Mouse (Mus musculus): ENCODE results near the gene Gng7. TPM values are rescaled to one million over a fixed set of nuclear protein-coding genes. Genes with fewer than 3 reads are reported as not detected.

The Gng7 gene
- polyA plus RNA-seq, 1 experiment from 2014 or later = 22.7 TPM

- no peak overlapping the region for H3K27ac ChIP-seq (ENCODE audit: low read depth, low read length)
- peaks cover 41% of the 10 kb centered on the region for H3K27me3 ChIP-seq (ENCODE audit: control insufficient read depth, insufficient read depth, low read length)
- no peak overlapping the region for H3K9ac ChIP-seq (replicated peaks; ENCODE audit: low read depth, low read length)
- 3% methylated on average over 21 of the region's 21 CpGs for WGBS
- H3K36me3 ChIP-seq (ENCODE audit: control insufficient read depth, insufficient read depth, low read length) = no peaks in the 10 kb centered on the region
- H3K4me3 ChIP-seq (ENCODE audit: low read depth, low read length) = no peak overlapping the region
- H3K4me2 ChIP-seq (ENCODE audit: low read depth, low read length) = peak overlapping the region; percentile 31; the same call in 1 of the 2 replicates
- ATAC-seq (ENCODE audit: low read depth) = no peak
- peaks cover 59% of the 10 kb centered on the region for H3K4me1 ChIP-seq (ENCODE audit: control insufficient read depth, insufficient read depth, low read length)
- H3K9me3 ChIP-seq (ENCODE audit: control insufficient read depth, low read length) = no peaks in the 10 kb centered on the region
These were observed 81.2 kb downstream of the Gng7 start for GRCm38 (mm10) chr10:80933421-80933979.

GRCm38 (mm10) chr10:80932700-80933420 is 81.9 kb downstream of the Gng7 start:
- peak overlapping the region; percentile 36; the same call in 1 of the 2 replicates for H3K4me2 ChIP-seq (ENCODE audit: low read depth, low read length)
- under 1% methylated on average over 17 of the region's 17 CpGs for WGBS
- H3K9ac ChIP-seq (replicated peaks; ENCODE audit: low read depth, low read length) = no peak overlapping the region
- H3K4me1 ChIP-seq (ENCODE audit: control insufficient read depth, insufficient read depth, low read length) = peaks cover 54% of the 10 kb centered on the region
- H3K9me3 ChIP-seq (ENCODE audit: control insufficient read depth, low read length) = no peaks in the 10 kb centered on the region
- H3K27me3 ChIP-seq (ENCODE audit: control insufficient read depth, insufficient read depth, low read length) = peaks cover 41% of the 10 kb centered on the region
- no peak overlapping the region; the same call in 1 of the 2 replicates for H3K4me3 ChIP-seq (ENCODE audit: low read depth, low read length)
- no peaks in the 10 kb centered on the region for H3K36me3 ChIP-seq (ENCODE audit: control insufficient read depth, insufficient read depth, low read length)
- no peak for ATAC-seq (ENCODE audit: low read depth)
- no peak overlapping the region for H3K27ac ChIP-seq (ENCODE audit: low read depth, low read length)

- H3K4me2 ChIP-seq (ENCODE audit: low read depth, low read length) = peak overlapping the region; percentile 36
- no peaks in the 10 kb centered on the region for H3K36me3 ChIP-seq (ENCODE audit: control insufficient read depth, insufficient read depth, low read length)
- no peak overlapping the region for H3K9ac ChIP-seq (replicated peaks; ENCODE audit: low read depth, low read length)
- no peak overlapping the region for H3K27ac ChIP-seq (ENCODE audit: low read depth, low read length)
- 0% methylated on average over 20 of the region's 20 CpGs for WGBS
- peak overlapping the region; percentile 6 for H3K4me3 ChIP-seq (ENCODE audit: low read depth, low read length)
- ATAC-seq (ENCODE audit: low read depth) = no peak
- H3K9me3 ChIP-seq (ENCODE audit: control insufficient read depth, low read length) = no peaks in the 10 kb centered on the region
- H3K27me3 ChIP-seq (ENCODE audit: control insufficient read depth, insufficient read depth, low read length) = peaks cover 39% of the 10 kb centered on the region
- peaks cover 48% of the 10 kb centered on the region for H3K4me1 ChIP-seq (ENCODE audit: control insufficient read depth, insufficient read depth, low read length)
These were observed 82.5 kb downstream of the Gng7 start for GRCm38 (mm10) chr10:80932206-80932605.

- Histone ChIP-seq H3K27ac (ENCODE audit: low read depth, low read length) (no peak overlapping the region), H3K27me3 (ENCODE audit: control insufficient read depth, insufficient read depth, low read length) (peaks cover 35% of the 10 kb centered on the region), H3K4me1 (ENCODE audit: control insufficient read depth, insufficient read depth, low read length) (peaks cover 46% of the 10 kb centered on the region), H3K9ac (replicated peaks; ENCODE audit: low read depth, low read length) (no peak overlapping the region), H3K36me3 (ENCODE audit: control insufficient read depth, insufficient read depth, low read length) (no peaks in the 10 kb centered on the region), H3K4me3 (ENCODE audit: low read depth, low read length) (peak overlapping the region; percentile 39), H3K4me2 (ENCODE audit: low read depth, low read length) (peak overlapping the region; percentile 70), H3K9me3 (ENCODE audit: control insufficient read depth, low read length) (no peaks in the 10 kb centered on the region)
- under 1% methylated on average over 26 of the region's 26 CpGs for WGBS
- ATAC-seq (ENCODE audit: low read depth) = no peak
These were observed 83.0 kb downstream of the Gng7 start for GRCm38 (mm10) chr10:80931695-80932094.

GRCm38 (mm10) chr10:80931153-80931671 is 83.5 kb downstream of the Gng7 start:
- Histone ChIP-seq H3K4me2 (ENCODE audit: low read depth, low read length) (peak overlapping the region; percentile 70), H3K9ac (replicated peaks; ENCODE audit: low read depth, low read length) (no peak overlapping the region), H3K9me3 (ENCODE audit: control insufficient read depth, low read length) (no peaks in the 10 kb centered on the region), H3K4me1 (ENCODE audit: control insufficient read depth, insufficient read depth, low read length) (peaks cover 41% of the 10 kb centered on the region), H3K36me3 (ENCODE audit: control insufficient read depth, insufficient read depth, low read length) (no peaks in the 10 kb centered on the region), H3K4me3 (ENCODE audit: low read depth, low read length) (peak overlapping the region; percentile 39), H3K27ac (ENCODE audit: low read depth, low read length) (no peak overlapping the region), H3K27me3 (ENCODE audit: control insufficient read depth, insufficient read depth, low read length) (peaks cover 34% of the 10 kb centered on the region)
- no peak for ATAC-seq (ENCODE audit: low read depth)
- 3% methylated on average over 14 of the region's 14 CpGs for WGBS

- no peak for ATAC-seq (ENCODE audit: low read depth)
These were observed 84.2 kb downstream of the Gng7 start for GRCm38 (mm10) chr10:80930361-80931152.

GRCm38 (mm10) chr10:80929299-80930226 is 85.2 kb downstream of the Gng7 start, which contains the start of gene Gadd45b:
Gene Gadd45b, plus strand, starts transcription at chr10:80930073.
- Histone ChIP-seq H3K27ac (ENCODE audit: low read depth, low read length) (peak within 1 kb of the TSS; percentile 46; the same call in 1 of the 2 replicates), H3K36me3 (ENCODE audit: control insufficient read depth, insufficient read depth, low read length) (no peaks in the 10 kb centered on the region), H3K4me3 (ENCODE audit: low read depth, low read length) (peak within 1 kb of the TSS; percentile 39), H3K9me3 (ENCODE audit: control insufficient read depth, low read length) (no peaks in the 10 kb centered on the region), H3K4me2 (ENCODE audit: low read depth, low read length) (peak within 1 kb of the TSS; percentile 70), H3K27me3 (ENCODE audit: control insufficient read depth, insufficient read depth, low read length) (peaks cover 26% of the 10 kb centered on the region), H3K9ac (replicated peaks; ENCODE audit: low read depth, low read length) (peak within 1 kb of the TSS; percentile 51), H3K4me1 (ENCODE audit: control insufficient read depth, insufficient read depth, low read length) (peaks cover 37% of the 10 kb centered on the region)
- peak; percentile 90 for ATAC-seq (ENCODE audit: low read depth)
- WGBS = under 1% methylated on average over 56 of the region's 56 CpGs

More at GRCm38 (mm10) chr10:80930361-80931152, 84.2 kb downstream of the Gng7 start:
- H3K27ac ChIP-seq (ENCODE audit: low read depth, low read length) = no peak overlapping the region
- peaks cover 32% of the 10 kb centered on the region for H3K27me3 ChIP-seq (ENCODE audit: control insufficient read depth, insufficient read depth, low read length)
- no peaks in the 10 kb centered on the region for H3K9me3 ChIP-seq (ENCODE audit: control insufficient read depth, low read length)
- no peaks in the 10 kb centered on the region for H3K36me3 ChIP-seq (ENCODE audit: control insufficient read depth, insufficient read depth, low read length)
- peak overlapping the region; percentile 70 for H3K4me2 ChIP-seq (ENCODE audit: low read depth, low read length)
- H3K4me1 ChIP-seq (ENCODE audit: control insufficient read depth, insufficient read depth, low read length) = peaks cover 37% of the 10 kb centered on the region
- H3K4me3 ChIP-seq (ENCODE audit: low read depth, low read length) = peak overlapping the region; percentile 39
- WGBS = 2% methylated on average over 45 of the region's 45 CpGs
- H3K9ac ChIP-seq (replicated peaks; ENCODE audit: low read depth, low read length) = peak overlapping the region; percentile 37

Data from neural tube, embryonic 14.5 days (tissue).